Mouse (Mus musculus) heart, postnatal 0 days (tissue): ENCODE results near the gene Slc8b1.

Source experiments
- CTCF ChIP-seq: IDR thresholded peaks from 2 replicates; pipeline ENCODE4 v1.5.1; 2016; ENCODE audit warnings: antibody characterized with exemption, control low read depth, low read depth
- EP300 ChIP-seq: IDR thresholded peaks from 2 replicates; pipeline ENCODE4 v1.6.1; 2016; ENCODE audit warnings: antibody characterized with exemption, low read depth

GRCm38 (mm10) chr5:120505368-120505767 lies 5.6 kb upstream of the Slc8b1 start:
- TF ChIP-seq CTCF (peak; percentile 85), EP300 (no peak)
